Mouse (Mus musculus) layer of hippocampus, adult 2 months (tissue): ENCODE data around the gene Zmynd12. TPM values are rescaled to one million over a fixed set of nuclear protein-coding genes. Genes with fewer than 3 reads are reported as not detected.

ENCODE experiments used
- DNase-seq, 2 experiments: peaks; one replicate each; pipeline ENCODE4 v3.0.0; 2022; ENCODE audit warnings: low spot score in 2 of 2
- H3K27ac ChIP-seq: fragments of 200-600 bp; 2 replicates; pipeline ENCODE4 v1.8.1; 2022
- H3K4me3 ChIP-seq: fragments of 200-600 bp; 2 replicates; pipeline ENCODE4 v1.8.1; 2022; ENCODE audit warnings: mild to moderate bottlenecking
- CTCF ChIP-seq: fragments of 200-600 bp; conservative IDR thresholded peaks from 2 replicates; pipeline ENCODE4 v1.8.1; 2022; ENCODE audit warnings: antibody characterized with exemption, mild to moderate bottlenecking, moderate library complexity
- total RNA-seq, 2 experiments: library from RNA; stranded (reverse); gene quantifications; 2 replicates each; pipeline ENCODE4 v1.2.3; 2021

The Zmynd12 gene
- total RNA-seq, 2 experiments from 2014 or later: 0.39 to 0.41 TPM

DNA sequence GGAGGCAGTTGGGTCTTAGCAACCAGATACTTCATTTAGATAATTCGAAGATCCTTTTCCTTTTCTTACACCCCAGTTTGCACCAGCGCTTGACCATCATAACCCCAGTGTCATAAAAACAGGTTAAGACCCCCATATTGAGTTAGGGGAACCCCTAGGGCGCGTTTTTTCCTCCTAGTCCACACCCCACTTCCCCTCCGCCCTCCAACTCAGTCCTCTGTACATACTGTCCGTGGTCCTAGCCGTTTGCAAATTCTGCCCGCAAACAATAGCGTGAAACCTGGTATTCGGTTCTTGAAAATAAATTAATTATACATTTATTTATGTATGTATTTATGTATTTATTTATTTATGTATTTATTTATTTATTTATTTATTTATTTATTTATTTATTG, 70.3 kb downstream of the Zmynd12 start:
- no peak for TF ChIP-seq CTCF
- Histone ChIP-seq H3K4me3 (peak overlapping the region; percentile 74), H3K27ac (peak overlapping the region; percentile 88)
- no peak for DNase-seq

DNA sequence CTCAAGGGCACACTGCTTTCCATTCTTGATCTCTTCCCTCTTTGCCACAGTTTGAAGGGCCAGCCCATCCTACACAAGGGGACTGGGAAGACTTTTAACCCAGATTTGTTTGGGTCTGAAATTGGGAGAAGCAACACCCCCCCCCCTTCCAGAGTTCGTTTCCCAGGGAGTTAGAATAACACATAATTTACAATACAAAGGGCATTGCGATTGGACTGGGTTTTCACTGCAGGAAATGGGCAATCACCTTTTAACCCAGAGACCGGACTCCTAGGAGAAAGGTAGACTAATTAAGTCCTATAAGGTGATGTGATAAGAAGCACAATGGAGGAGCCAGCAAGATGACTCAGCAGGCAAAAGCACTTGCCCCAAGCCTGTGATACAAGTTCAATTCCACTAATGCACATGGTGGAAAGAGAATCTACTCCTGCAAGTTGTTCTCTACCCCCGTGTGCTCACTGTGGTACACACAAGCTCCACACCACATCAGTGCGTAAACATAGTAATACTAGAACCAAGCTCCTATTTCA, 75.8 kb downstream of the Zmynd12 start:
- Histone ChIP-seq H3K27ac (no peak overlapping the region), H3K4me3 (no peak overlapping the region)
- no peak for TF ChIP-seq CTCF
- DNase-seq: no peak

DNA sequence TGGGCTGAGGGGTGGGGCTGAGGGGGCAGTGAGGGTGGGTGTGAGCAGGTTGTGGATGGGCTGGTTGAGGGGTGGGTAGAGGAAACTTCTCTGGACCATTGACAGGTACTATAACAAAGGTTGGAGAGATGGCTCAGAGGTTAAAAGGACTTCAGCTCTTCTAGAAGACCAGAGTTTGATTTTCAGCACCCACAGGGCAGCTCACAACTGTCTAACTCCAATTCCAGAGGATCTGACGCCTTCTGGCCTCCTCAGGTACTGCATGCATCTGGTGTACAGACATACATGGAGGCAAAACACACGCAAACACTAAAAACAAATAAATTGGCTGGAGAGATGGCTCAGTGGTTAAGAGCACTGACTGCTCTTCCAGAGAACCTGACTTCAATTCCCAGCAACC, 89.0 kb downstream of the Zmynd12 start:
- Histone ChIP-seq H3K27ac (no peak overlapping the region), H3K4me3 (no peak overlapping the region)
- DNase-seq: no peak
- TF ChIP-seq CTCF: peak; percentile 39

DNA sequence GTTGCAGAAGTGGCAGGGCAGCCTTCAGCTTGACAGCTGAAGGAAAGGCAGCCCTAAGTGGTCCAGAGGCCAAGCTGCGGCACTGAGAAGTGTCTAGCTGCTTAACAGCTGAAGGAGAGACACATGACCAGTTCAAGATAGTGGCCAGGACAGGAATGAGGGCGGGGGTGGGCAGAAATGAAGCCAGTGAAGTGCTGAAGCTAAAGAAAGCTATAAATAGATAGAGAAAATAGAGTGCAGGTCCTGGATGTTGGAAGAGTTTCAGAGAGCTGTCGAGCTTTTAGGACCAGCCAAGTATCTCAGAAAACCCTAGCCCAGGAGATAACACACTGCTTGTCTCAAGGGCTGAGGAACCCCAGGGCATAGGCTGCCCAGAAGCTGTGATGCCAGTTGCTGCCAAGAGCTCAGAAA, 90.1 kb downstream of the Zmynd12 start:
- TF ChIP-seq CTCF: no peak
- no peak overlapping the region for H3K27ac ChIP-seq
- H3K4me3 ChIP-seq: no peak overlapping the region
- DNase-seq: no peak

Other genes with a start within 250 kb of the Zmynd12 start
- 1 to 10 TPM; 6.1 to 6.5 TPM for gene Zfp691, start 248.6 kb upstream of the Zmynd12 start, total RNA-seq
- under 1 TPM; 0.32 to 0.44 TPM for gene Ermap, start 232.8 kb upstream of the Zmynd12 start, total RNA-seq
- 10 to 100 TPM; 13.9 to 16.6 TPM for gene Svbp, start 227.5 kb upstream of the Zmynd12 start, total RNA-seq
- under 1 TPM; 0.77 to 0.93 TPM for gene Tmem269, start 204.6 kb upstream of the Zmynd12 start, total RNA-seq
- gene AU022252, start 190.1 kb upstream of the Zmynd12 start, total RNA-seq: 10 to 100 TPM; 30.5 to 31.9 TPM
- 1 to 10 TPM; 9.6 to 9.9 TPM for gene P3h1, start 189.9 kb upstream of the Zmynd12 start, total RNA-seq
- under 1 TPM; 0.37 to 0.69 TPM for gene Cldn19, start 167.4 kb upstream of the Zmynd12 start, total RNA-seq
- 100 to 1,000 TPM; 266 to 269 TPM for gene Ybx1, start 128.2 kb upstream of the Zmynd12 start, total RNA-seq
- 10 to 100 TPM; 14.7 to 16.0 TPM for gene Ppih, start 102.3 kb upstream of the Zmynd12 start, total RNA-seq
- gene Ccdc30, start 7.3 kb upstream of the Zmynd12 start, total RNA-seq: 10 to 100 TPM; 24.8 to 25.8 TPM
- 1 to 10 TPM; 7.0 to 7.2 TPM for gene Ppcs, start 394 bp upstream of the Zmynd12 start, total RNA-seq
- 10 to 100 TPM; 13.3 to 14.1 TPM for gene Rimkla, start 69.8 kb downstream of the Zmynd12 start, total RNA-seq
- gene Foxj3, start 114.2 kb downstream of the Zmynd12 start, total RNA-seq: 10 to 100 TPM; 76.7 to 80.3 TPM
- 10 to 100 TPM; 25.5 to 25.7 TPM for gene Frg2f1, start 116.7 kb downstream of the Zmynd12 start, total RNA-seq
- not detected for gene Guca2a, start 214.9 kb downstream of the Zmynd12 start, total RNA-seq
- gene Guca2b, start 236.1 kb downstream of the Zmynd12 start, total RNA-seq: not detected